Mouse (Mus musculus) kidney, postnatal 0 days (tissue): ENCODE data around the gene Gpr180. TPM values are rescaled to one million over a fixed set of nuclear protein-coding genes. Genes with fewer than 3 reads are reported as not detected.
A peak's percentile ranks its signal among the peaks of the same experiment; 100 is the strongest.
"Not testable (repeated sequence)": the region's sequence is repeated elsewhere in the genome, so short reads cannot be mapped to it uniquely, and the experiment has no call there.

Source experiments
- ATAC-seq: fragments of 200-750 bp; cut with Nextera tagmentation; replicated peaks from 2 replicates; pipeline ENCODE4 v1.8.0; 2017; ENCODE audit warnings: low read depth, moderate number of reproducible peaks, moderate TSS enrichment, moderate library complexity; ENCODE audit not compliant: low FRiP score
- DNase-seq: peaks from one replicate; pipeline ENCODE4 v3.0.0-alpha.2; 2016; ENCODE audit warnings: low spot score
- H3K27ac ChIP-seq: fragments of 300-500 bp; sonication (generic); 2 replicates; pipeline ENCODE4 v1.5.1; 2014; ENCODE audit warnings: mild to moderate bottlenecking
- H3K27me3 ChIP-seq: fragments of 300-500 bp; sonication (generic); 2 replicates; pipeline ENCODE4 v1.6.1; 2014; ENCODE audit warnings: low read length, mixed read lengths; ENCODE audit not compliant: insufficient read depth
- H3K36me3 ChIP-seq: fragments of 300-500 bp; sonication (generic); 2 replicates; pipeline ENCODE4 v1.6.1; 2014; ENCODE audit warnings: low read length, mixed read lengths; ENCODE audit not compliant: insufficient read depth
- H3K4me1 ChIP-seq: fragments of 300-500 bp; sonication (generic); replicated peaks from 2 replicates; pipeline ENCODE4 v1.6.1; 2014; ENCODE audit warnings: antibody characterized with exemption, low read length, mixed read lengths; ENCODE audit not compliant: insufficient read depth
- H3K4me2 ChIP-seq: fragments of 300-500 bp; sonication (generic); 2 replicates; pipeline ENCODE4 v1.6.1; 2014; ENCODE audit warnings: mild to moderate bottlenecking, low read length, moderate library complexity, mixed read lengths
- H3K4me3 ChIP-seq: fragments of 300-500 bp; sonication (generic); replicated peaks from 2 replicates; pipeline ENCODE4 v1.5.1; 2014; ENCODE audit warnings: low read depth, low read length
- H3K9ac ChIP-seq: fragments of 300-500 bp; sonication (generic); 2 replicates; pipeline ENCODE4 v1.6.1; 2014; ENCODE audit warnings: low read depth, low read length
- H3K9me3 ChIP-seq: fragments of 300-500 bp; sonication (generic); replicated peaks from 2 replicates; pipeline ENCODE4 v1.6.1; 2016; ENCODE audit warnings: low read length, inconsistent platforms, mixed read lengths
- CTCF ChIP-seq: IDR thresholded peaks from 2 replicates; pipeline ENCODE4 v1.5.1; 2016; ENCODE audit warnings: antibody characterized with exemption, low read depth, mild to moderate bottlenecking, moderate library complexity
- WGBS: fragments of 180-500 bp; shearing (Covaris S2); extraction: QIAGEN DNeasy Blood & Tissue Kit; methylation state at CpG from one replicate; pipeline ENCODE4 v1.1.7; 2014; 5-methylcytosine and 5-hydroxymethylcytosine counted together
- polyA plus RNA-seq: library from polyadenylated mRNA; unstranded; fragments of >200 nt; fragmentation: Nextera tagmentation; extraction: Ambion mirVana; gene quantifications from 2 replicates; pipeline ENCODE4 v1.2.1, GENCODE M21; 2015

The Gpr180 gene
- polyA plus RNA-seq, 1 experiment from 2014 or later: 51.1 TPM

GRCm38 (mm10) chr14:118148554-118148953, 11.6 kb downstream of the Gpr180 start:
- WGBS: 72% methylated on average over 10 of the region's 10 CpGs
- ATAC-seq (no peak), DNase-seq (no peak)
- H3K4me2 ChIP-seq: no peak overlapping the region
- H3K9ac ChIP-seq: no peak overlapping the region
- no peak overlapping the region for H3K4me3 ChIP-seq
- peaks cover 6% of the 10 kb centered on the region; the same call in 1 of the 2 replicates for H3K36me3 ChIP-seq
- no peak for TF ChIP-seq CTCF
- no peaks in the 10 kb centered on the region for H3K9me3 ChIP-seq
- H3K27ac ChIP-seq: no peak overlapping the region
- no peaks in the 10 kb centered on the region for H3K27me3 ChIP-seq
- H3K4me1 ChIP-seq: no peaks in the 10 kb centered on the region

GRCm38 (mm10) chr14:118150656-118151551, 13.9 kb downstream of the Gpr180 start:
- Histone ChIP-seq H3K4me3 (no peak overlapping the region), H3K36me3 (peaks cover 6% of the 10 kb centered on the region; the same call in 1 of the 2 replicates), H3K4me2 (no peak overlapping the region), H3K9me3 (no peaks in the 10 kb centered on the region), H3K27me3 (no peaks in the 10 kb centered on the region), H3K27ac (no peak overlapping the region), H3K4me1 (no peaks in the 10 kb centered on the region), H3K9ac (no peak overlapping the region)
- no peak for TF ChIP-seq CTCF
- no peak for ATAC-seq
- DNase-seq: peak; percentile 4
- 83% methylated on average over 26 of the region's 26 CpGs for WGBS

- 59% methylated on average over 5 of the region's 5 CpGs for WGBS
- peaks cover 6% of the 10 kb centered on the region; the same call in 1 of the 2 replicates for H3K36me3 ChIP-seq
- peak; percentile 62 for TF ChIP-seq CTCF
- ATAC-seq (no peak), DNase-seq (peak; percentile 53)
- no peaks in the 10 kb centered on the region for H3K4me1 ChIP-seq
- no peaks in the 10 kb centered on the region for H3K9me3 ChIP-seq
- no peak overlapping the region for H3K4me2 ChIP-seq
- H3K4me3 ChIP-seq: no peak overlapping the region
- H3K27me3 ChIP-seq: no peaks in the 10 kb centered on the region
- H3K27ac ChIP-seq: no peak overlapping the region
- H3K9ac ChIP-seq: no peak overlapping the region
Measured at GRCm38 (mm10) chr14:118151651-118152293, 14.8 kb downstream of the Gpr180 start.

GRCm38 (mm10) chr14:118152294-118152651, 15.3 kb downstream of the Gpr180 start:
- no peak overlapping the region for H3K27ac ChIP-seq
- H3K4me1 ChIP-seq: no peaks in the 10 kb centered on the region
- no peaks in the 10 kb centered on the region for H3K9me3 ChIP-seq
- H3K9ac ChIP-seq: no peak overlapping the region
- 0 out of 2 replicates have a peak, but pooled peaks cover 6% of the 10 kb centered on the region for H3K36me3 ChIP-seq
- TF ChIP-seq CTCF: no peak
- DNase-seq: no peak
- H3K4me2 ChIP-seq: no peak overlapping the region
- no peaks in the 10 kb centered on the region for H3K27me3 ChIP-seq
- no peak for ATAC-seq
- H3K4me3 ChIP-seq: no peak overlapping the region
- WGBS: 92% methylated on average over 8 of the region's 8 CpGs

- H3K4me3 ChIP-seq, ATAC-seq, H3K4me2 ChIP-seq, H3K4me1 ChIP-seq, DNase-seq, H3K27ac ChIP-seq, H3K9me3 ChIP-seq, H3K9ac ChIP-seq, H3K27me3 ChIP-seq: not testable (repeated sequence)
- H3K36me3 ChIP-seq: peaks cover 27% of the 10 kb centered on the region
- 95% methylated on average over 16 of the region's 16 CpGs for WGBS
Measured at GRCm38 (mm10) chr14:118156056-118156455, 19.1 kb downstream of the Gpr180 start.

DNA sequence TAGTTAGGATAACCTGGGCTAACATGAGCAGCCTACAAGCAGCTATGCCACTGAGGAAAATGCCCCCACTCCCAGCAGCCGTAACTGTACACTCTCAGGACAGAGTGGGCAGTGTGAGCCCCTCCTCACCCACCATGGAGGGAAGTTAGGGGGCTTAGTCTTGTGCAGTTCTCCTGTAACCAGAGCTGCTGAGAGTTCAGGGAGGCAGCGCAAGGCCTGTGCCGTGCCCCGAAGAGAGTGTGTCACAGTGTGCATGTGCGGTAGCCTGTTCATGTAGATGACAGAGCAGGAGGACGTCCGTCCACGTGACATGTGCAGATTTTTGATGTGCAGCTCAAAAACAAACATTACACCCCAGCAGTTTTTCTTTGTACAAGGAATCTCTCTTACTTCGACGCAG, 19.8 kb downstream of the Gpr180 start:
- 83% methylated on average over 10 of the region's 10 CpGs for WGBS
- Histone ChIP-seq H3K27me3 (no peaks in the 10 kb centered on the region), H3K36me3 (peaks cover 31% of the 10 kb centered on the region), H3K4me2 (no peak overlapping the region), H3K4me1 (no peaks in the 10 kb centered on the region), H3K9me3 (no peaks in the 10 kb centered on the region), H3K9ac (no peak overlapping the region), H3K27ac (no peak overlapping the region), H3K4me3 (no peak overlapping the region)
- no peak for ATAC-seq
- no peak for DNase-seq
- TF ChIP-seq CTCF: no peak
